Mouse (Mus musculus) hindbrain, embryonic 15.5 days (tissue): Measurements from ENCODE around the gene Slfn3. TPM values are rescaled to one million over a fixed set of nuclear protein-coding genes. Genes with fewer than 3 reads are reported as not detected.
A peak's percentile ranks its signal among the peaks of the same experiment; 100 is the strongest.
"Not testable (repeated sequence)": the region's sequence is repeated elsewhere in the genome, so short reads cannot be mapped to it uniquely, and the experiment has no call there.

Experiments
- ATAC-seq: fragments of 200-750 bp; cut with Nextera tagmentation; 2 replicates; pipeline ENCODE4 v1.8.0; 2017; ENCODE audit warnings: low read depth, moderate number of reproducible peaks, moderate TSS enrichment; ENCODE audit not compliant: low FRiP score
- H3K27ac ChIP-seq: fragments of 300-500 bp; sonication (generic); replicated peaks from 2 replicates; pipeline ENCODE4 v1.5.1; 2015; ENCODE audit warnings: mild to moderate bottlenecking, inconsistent platforms
- H3K27me3 ChIP-seq: fragments of 300-500 bp; sonication (generic); 2 replicates; pipeline ENCODE4 v1.6.1; 2015; ENCODE audit warnings: control low read depth, inconsistent platforms
- H3K36me3 ChIP-seq: fragments of 300-500 bp; sonication (generic); 2 replicates; pipeline ENCODE4 v1.6.1; 2015; ENCODE audit warnings: control low read depth, inconsistent platforms
- H3K4me1 ChIP-seq: fragments of 300-500 bp; sonication (generic); replicated peaks from 2 replicates; pipeline ENCODE4 v1.6.1; 2015; ENCODE audit warnings: control low read depth, inconsistent platforms
- H3K4me2 ChIP-seq: fragments of 300-500 bp; sonication (generic); 2 replicates; pipeline ENCODE4 v1.6.1; 2015; ENCODE audit warnings: moderate library complexity, mild to moderate bottlenecking, inconsistent platforms
- H3K4me3 ChIP-seq: fragments of 300-500 bp; sonication (generic); 2 replicates; pipeline ENCODE4 v1.5.1; 2015; ENCODE audit warnings: mild to moderate bottlenecking, inconsistent platforms
- H3K9ac ChIP-seq: fragments of 300-500 bp; sonication (generic); 2 replicates; pipeline ENCODE4 v1.6.1; 2015; ENCODE audit warnings: inconsistent platforms
- H3K9me3 ChIP-seq: fragments of 300-500 bp; sonication (generic); 2 replicates; pipeline ENCODE4 v1.6.1; 2016; ENCODE audit warnings: control low read depth, inconsistent platforms
- WGBS: fragments of 180-500 bp; shearing (Covaris S2); methylation state at CpG from one replicate; pipeline ENCODE4 v1.1.7; 2015; 5-methylcytosine and 5-hydroxymethylcytosine counted together
- polyA plus RNA-seq: library from polyadenylated mRNA; unstranded; fragments of >200 nt; fragmentation: Nextera tagmentation; extraction: Ambion mirVana; gene quantifications from 2 replicates; pipeline ENCODE4 v1.2.1, GENCODE M21; 2015

Gene Slfn3
- polyA plus RNA-seq, result 0.10 and 0.31 TPM in 2 replicates

DNA sequence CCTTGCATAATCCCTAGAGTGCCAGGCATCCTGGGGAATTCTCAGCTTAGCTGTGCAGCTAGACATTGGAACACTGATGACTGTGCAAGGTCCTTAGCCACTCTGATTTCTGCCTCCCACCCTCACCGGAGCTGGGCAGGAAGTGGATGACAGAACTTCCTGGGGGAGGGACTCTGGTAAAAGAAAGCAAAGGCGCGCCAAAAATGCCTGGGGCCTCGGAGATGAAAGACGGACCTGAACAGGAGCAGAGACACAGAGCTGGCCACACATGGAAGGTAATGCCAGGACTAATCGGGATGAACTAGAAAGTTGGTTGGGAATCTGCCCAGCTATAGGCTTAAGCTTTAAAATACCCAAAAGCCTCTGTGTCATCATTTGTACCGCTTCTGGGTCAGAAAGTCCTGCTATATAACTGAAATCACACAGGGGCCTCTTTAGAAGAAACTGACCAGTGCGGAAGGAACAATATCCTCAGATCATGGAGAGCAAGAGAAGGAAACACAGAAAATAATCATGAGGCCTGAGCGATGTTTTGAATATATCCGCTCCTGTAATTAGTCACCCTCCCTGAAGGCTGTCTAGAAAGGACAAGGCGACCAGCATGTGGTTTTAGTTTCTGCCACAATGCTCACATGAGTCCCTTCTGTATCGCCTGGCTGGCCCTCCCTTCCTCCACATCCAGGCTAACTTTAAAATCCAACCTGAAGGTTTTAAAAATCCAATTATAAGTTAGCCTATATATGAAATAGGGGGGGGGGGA lies at the start of gene Slfn3:
Gene Slfn3 (plus strand): TSS at position 197 of the 760 bp plus-strand sequence.
- Histone ChIP-seq H3K9me3 (no peaks in the 10 kb centered on the region), H3K4me1 (no peaks in the 10 kb centered on the region), H3K27me3 (no peaks in the 10 kb centered on the region), H3K4me2 (peak within 1 kb of the TSS; percentile 2; the same call in 1 of the 2 replicates), H3K36me3 (no peaks in the 10 kb centered on the region), H3K9ac (no peak within 1 kb of the TSS), H3K4me3 (no peak within 1 kb of the TSS), H3K27ac (no peak within 1 kb of the TSS)
- 75% methylated on average over 12 of the region's 12 CpGs for WGBS
- ATAC-seq, result no peak

DNA sequence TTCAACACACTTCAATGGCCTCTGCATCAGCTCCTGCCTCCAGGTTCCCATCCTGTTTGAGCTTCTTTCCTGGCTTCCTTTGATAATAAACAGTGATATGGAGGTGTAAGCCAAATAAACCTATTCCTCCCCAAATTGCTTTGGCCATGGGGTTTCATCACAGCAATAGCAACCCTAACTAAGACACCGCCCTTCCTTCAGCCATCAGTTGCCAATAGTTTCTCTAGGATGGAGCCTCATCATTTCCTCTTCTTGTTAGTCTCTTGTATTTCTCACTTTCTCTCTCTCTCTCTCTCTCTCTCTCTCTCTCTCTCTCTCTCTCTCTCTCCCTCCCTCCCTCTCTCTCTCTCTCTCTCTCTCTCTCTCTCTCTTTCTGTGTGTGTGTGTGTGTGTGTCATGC lies 42.2 kb upstream of the Slfn3 start:
- H3K4me2 ChIP-seq, H3K9me3 ChIP-seq, H3K36me3 ChIP-seq, H3K27ac ChIP-seq, ATAC-seq, H3K27me3 ChIP-seq, H3K4me1 ChIP-seq, H3K4me3 ChIP-seq, H3K9ac ChIP-seq: not testable (repeated sequence)
- WGBS, result no CpG with 5 or more reads among the region's 1 CpGs

DNA sequence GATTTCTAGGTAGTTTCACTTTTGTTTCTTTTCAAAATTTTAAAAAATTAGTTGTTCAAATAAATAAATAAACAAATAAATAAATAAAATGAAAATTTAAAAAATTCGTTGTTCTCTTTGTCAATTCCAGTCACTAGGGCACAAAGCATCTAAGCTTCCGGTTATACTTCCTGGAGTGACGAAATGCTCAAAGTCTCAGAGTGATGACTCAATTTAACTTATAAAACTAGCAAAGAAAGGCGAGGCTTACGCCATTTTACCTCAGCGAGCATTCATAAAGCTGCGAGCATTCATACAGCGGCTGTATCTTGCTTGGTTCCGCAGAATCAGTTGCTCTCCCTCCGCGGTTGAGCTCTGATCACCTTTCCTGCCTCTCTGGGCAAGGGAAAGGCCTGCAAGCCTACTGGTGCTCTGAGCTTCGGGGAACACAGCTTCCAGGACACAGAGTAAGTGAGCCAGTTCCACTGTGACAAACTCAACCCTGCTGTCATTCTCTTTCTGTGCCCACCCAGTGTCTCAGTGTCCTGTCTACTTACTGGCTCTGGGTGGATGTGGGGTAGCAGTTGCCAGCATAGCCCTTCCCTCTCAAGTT lies 16.1 kb upstream of the Slfn3 start, which contains the start of gene Slfn4:
Gene Slfn4 (plus strand): TSS at position 239 of the 592 bp plus-strand sequence.
- H3K4me3 ChIP-seq, result no peak within 1 kb of the TSS
- no peaks in the 10 kb centered on the region for H3K36me3 ChIP-seq
- H3K9ac ChIP-seq, result no peak within 1 kb of the TSS
- no peaks in the 10 kb centered on the region for H3K4me1 ChIP-seq
- no peak within 1 kb of the TSS for H3K27ac ChIP-seq
- WGBS, result 87% methylated on average over 12 of the region's 12 CpGs
- no peaks in the 10 kb centered on the region for H3K27me3 ChIP-seq
- H3K4me2 ChIP-seq, result no peak within 1 kb of the TSS
- no peak for ATAC-seq
- no peaks in the 10 kb centered on the region for H3K9me3 ChIP-seq

GRCm38 (mm10) chr11:83192001-83192400 lies 871 bp downstream of the Slfn3 start:
- H3K36me3 ChIP-seq, result no peaks in the 10 kb centered on the region
- H3K27me3 ChIP-seq, result no peaks in the 10 kb centered on the region
- H3K4me3 ChIP-seq, result no peak overlapping the region
- H3K27ac ChIP-seq, result no peak overlapping the region
- H3K4me1 ChIP-seq, result no peaks in the 10 kb centered on the region
- no peak overlapping the region for H3K9ac ChIP-seq
- 65% methylated on average over 3 of the region's 3 CpGs for WGBS
- no peak for ATAC-seq
- H3K4me2 ChIP-seq, result no peak overlapping the region
- H3K9me3 ChIP-seq, result no peaks in the 10 kb centered on the region

- no peaks in the 10 kb centered on the region for H3K27me3 ChIP-seq
- no peaks in the 10 kb centered on the region for H3K4me1 ChIP-seq
- H3K4me3 ChIP-seq, result no peak overlapping the region
- H3K27ac ChIP-seq, result no peak overlapping the region
- H3K4me2 ChIP-seq, result no peak overlapping the region
- no peak for ATAC-seq
- no peaks in the 10 kb centered on the region for H3K36me3 ChIP-seq
- H3K9ac ChIP-seq, result no peak overlapping the region
- H3K9me3 ChIP-seq, result no peaks in the 10 kb centered on the region
These were observed 13.9 kb downstream of the Slfn3 start for GRCm38 (mm10) chr11:83205002-83205401.

DNA sequence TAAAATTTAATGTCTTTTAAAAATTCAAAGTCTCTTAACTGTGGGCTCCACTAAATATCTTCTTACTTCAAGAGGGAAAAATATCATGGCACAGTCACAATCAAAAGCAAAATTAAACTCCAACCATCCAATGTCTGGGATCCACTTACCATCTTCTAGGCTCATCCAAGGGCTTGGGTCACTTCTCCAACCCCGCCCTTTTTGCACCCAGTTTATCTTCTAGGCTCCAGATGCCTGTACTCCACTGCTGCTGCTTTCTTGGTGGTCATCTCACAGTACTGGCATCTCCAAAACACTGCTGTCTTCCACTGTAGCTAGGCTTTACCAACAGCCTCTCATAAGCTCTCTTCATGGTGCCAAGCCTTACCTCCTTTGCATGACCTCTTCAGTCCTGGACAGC lies 25.0 kb downstream of the Slfn3 start:
- no peak overlapping the region for H3K9ac ChIP-seq
- H3K4me2 ChIP-seq, result no peak overlapping the region
- H3K27ac ChIP-seq, result no peak overlapping the region
- no peak overlapping the region for H3K4me3 ChIP-seq
- H3K9me3 ChIP-seq, result no peaks in the 10 kb centered on the region
- H3K4me1 ChIP-seq, result no peaks in the 10 kb centered on the region
- no peaks in the 10 kb centered on the region for H3K27me3 ChIP-seq
- ATAC-seq, result no peak
- 80% methylated on average over 1 of the region's 1 CpGs for WGBS
- H3K36me3 ChIP-seq, result no peaks in the 10 kb centered on the region

GRCm38 (mm10) chr11:83221328-83221877 lies 30.3 kb downstream of the Slfn3 start:
- ATAC-seq, result no peak
- Histone ChIP-seq H3K27me3 (no peaks in the 10 kb centered on the region), H3K9me3 (no peaks in the 10 kb centered on the region), H3K27ac (no peak overlapping the region), H3K36me3 (no peaks in the 10 kb centered on the region), H3K4me3 (no peak overlapping the region), H3K9ac (no peak overlapping the region), H3K4me2 (no peak overlapping the region), H3K4me1 (no peaks in the 10 kb centered on the region)
- WGBS, result 80% methylated on average over 1 of the region's 1 CpGs

DNA sequence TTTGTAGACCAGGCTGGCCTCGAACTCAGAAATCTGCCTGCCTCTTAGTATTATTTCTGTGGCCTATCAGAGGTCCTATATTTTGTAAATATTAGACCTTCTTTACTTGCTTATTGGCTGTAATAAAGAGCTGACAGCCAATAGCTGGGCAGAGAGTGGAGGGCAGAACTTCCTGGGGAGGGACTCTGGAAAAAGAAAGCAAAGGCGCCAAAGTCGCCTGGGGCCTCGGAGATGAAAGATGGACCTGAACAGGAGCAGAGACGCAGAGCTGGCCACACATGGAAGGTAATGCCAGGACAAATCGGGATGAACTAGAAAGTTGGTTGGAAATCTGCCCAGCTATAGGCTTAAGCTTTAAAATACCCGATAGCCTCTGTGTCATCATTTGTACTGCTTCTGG lies 32.2 kb downstream of the Slfn3 start:
- Histone ChIP-seq H3K9me3 (no peaks in the 10 kb centered on the region), H3K27ac (no peak overlapping the region), H3K4me2 (no peak overlapping the region), H3K9ac (no peak overlapping the region), H3K27me3 (no peaks in the 10 kb centered on the region), H3K4me1 (no peaks in the 10 kb centered on the region), H3K4me3 (no peak overlapping the region), H3K36me3 (no peaks in the 10 kb centered on the region)
- WGBS, result 86% methylated on average over 7 of the region's 7 CpGs
- ATAC-seq, result no peak

DNA sequence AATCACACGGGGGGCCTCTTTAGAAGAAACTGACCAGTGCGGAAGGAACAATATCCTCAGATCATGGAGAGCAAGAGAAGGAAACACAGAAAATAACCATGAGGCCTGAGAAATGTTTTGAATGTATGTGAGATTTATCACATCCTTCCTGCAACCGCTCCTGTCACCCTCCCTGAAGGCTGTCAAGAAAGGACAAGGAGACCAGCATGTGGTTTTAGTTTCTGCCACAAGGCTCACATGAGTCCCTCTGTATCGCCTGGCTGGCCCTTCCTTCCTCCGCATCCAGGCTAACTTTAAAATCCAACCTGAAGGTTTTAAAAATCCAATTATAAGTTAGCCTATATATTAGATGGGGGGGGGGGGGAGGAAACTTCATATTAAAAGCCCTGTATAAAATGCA lies 32.7 kb downstream of the Slfn3 start:
- 89% methylated on average over 5 of the region's 5 CpGs for WGBS
- H3K4me2 ChIP-seq, H3K4me1 ChIP-seq, ATAC-seq, H3K9ac ChIP-seq, H3K27ac ChIP-seq, H3K9me3 ChIP-seq, H3K27me3 ChIP-seq, H3K4me3 ChIP-seq, H3K36me3 ChIP-seq: not testable (repeated sequence)

DNA sequence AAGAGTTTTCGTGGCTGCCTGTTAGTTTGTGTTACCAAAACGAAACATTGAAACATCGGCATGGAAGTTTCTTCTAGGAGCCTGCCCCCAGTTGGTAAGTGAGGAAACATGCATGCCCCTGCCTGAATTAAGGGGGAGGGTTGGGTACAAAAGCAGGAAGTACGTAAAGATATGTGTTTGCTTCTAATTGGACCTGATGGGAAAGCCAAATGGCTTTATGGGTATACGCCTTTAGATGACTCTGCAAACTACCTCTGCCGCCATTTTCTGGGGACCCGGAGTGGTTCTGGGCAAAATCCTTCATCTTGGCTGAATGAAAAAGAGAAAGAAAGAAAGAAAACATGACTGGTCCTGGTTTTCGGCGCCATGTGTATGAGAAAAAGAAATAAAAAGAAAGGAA lies 33.1 kb downstream of the Slfn3 start:
- no peak overlapping the region for H3K27ac ChIP-seq
- H3K9me3 ChIP-seq, result no peaks in the 10 kb centered on the region
- no peak overlapping the region for H3K9ac ChIP-seq
- no peaks in the 10 kb centered on the region for H3K27me3 ChIP-seq
- 93% methylated on average over 9 of the region's 9 CpGs for WGBS
- H3K4me3 ChIP-seq, result no peak overlapping the region
- no peak overlapping the region for H3K4me2 ChIP-seq
- H3K4me1 ChIP-seq, result no peaks in the 10 kb centered on the region
- ATAC-seq, result no peak
- H3K36me3 ChIP-seq, result no peaks in the 10 kb centered on the region

GRCm38 (mm10) chr11:83224750-83225149 lies 33.6 kb downstream of the Slfn3 start:
- no peaks in the 10 kb centered on the region for H3K36me3 ChIP-seq
- no peaks in the 10 kb centered on the region for H3K27me3 ChIP-seq
- no peaks in the 10 kb centered on the region for H3K4me1 ChIP-seq
- no peak overlapping the region for H3K4me3 ChIP-seq
- H3K9ac ChIP-seq, result no peak overlapping the region
- ATAC-seq, result no peak
- no peak overlapping the region for H3K4me2 ChIP-seq
- H3K27ac ChIP-seq, result no peak overlapping the region
- 81% methylated on average over 3 of the region's 3 CpGs for WGBS
- no peaks in the 10 kb centered on the region for H3K9me3 ChIP-seq

DNA sequence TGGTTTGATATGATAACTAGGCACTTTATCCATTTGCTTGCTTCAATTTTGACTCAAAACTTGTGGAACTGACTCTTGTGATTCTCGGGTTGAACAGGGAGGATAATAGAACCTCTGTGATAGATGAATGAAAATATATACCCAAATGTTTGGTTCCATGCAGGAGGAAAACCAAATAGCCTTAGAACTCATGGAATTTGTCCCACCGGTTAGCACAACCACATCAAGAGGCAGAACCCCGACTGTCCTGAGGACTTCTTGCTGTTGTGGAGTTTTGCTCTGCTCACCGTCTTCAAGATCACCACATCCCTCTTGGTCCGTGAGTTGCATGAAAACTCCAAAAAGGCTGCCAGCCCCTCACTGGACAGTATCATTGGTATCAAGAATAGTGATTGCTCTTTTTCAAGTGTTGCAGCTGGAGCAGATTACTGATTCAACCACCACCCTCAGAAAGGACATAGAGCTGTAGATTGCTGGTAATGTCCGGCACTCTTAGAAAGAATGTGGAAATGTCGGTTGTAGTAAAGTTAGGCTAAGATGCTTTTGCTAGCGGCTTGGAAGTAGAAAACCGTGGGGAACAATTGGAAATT lies 34.3 kb downstream of the Slfn3 start:
- Histone ChIP-seq H3K4me1 (no peaks in the 10 kb centered on the region), H3K27ac (no peak overlapping the region)

More for the DNA sequence above, 34.3 kb downstream of the Slfn3 start:
- 90% methylated on average over 9 of the region's 9 CpGs for WGBS
- Histone ChIP-seq H3K9me3 (no peaks in the 10 kb centered on the region), H3K9ac (no peak overlapping the region), H3K36me3 (no peaks in the 10 kb centered on the region), H3K4me2 (no peak overlapping the region), H3K27me3 (no peaks in the 10 kb centered on the region), H3K4me3 (no peak overlapping the region)
- ATAC-seq, result no peak
